Mouse (Mus musculus): ENCODE results near the gene Mettl26.

DNA sequence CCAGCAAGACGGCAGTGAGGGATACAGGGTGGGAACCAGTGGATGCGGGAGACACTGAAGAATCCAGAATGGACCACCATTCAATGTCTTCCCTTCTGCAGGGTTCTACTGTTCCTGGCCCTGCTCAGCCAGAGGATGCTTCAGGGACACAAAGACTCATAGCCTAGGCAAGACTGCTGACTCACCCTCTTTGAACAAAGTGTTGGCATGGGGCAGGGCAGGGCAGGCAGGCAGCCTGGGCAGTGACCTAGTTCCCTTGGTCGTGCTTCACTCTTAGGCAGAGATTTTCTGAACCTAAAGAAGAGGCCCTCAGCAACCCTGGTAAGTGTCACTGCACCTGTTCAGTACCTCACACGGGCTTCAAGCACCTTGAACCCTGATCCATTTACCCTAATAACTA, 36.9 kb downstream of the Mettl26 start:
- TF ChIP-seq GATA1 (IDR thresholded peaks at IDR 0.05; ENCODE audit: borderline replicate concordance, low read length) (no peak), CTCF (IDR thresholded peaks at IDR 0.05; ENCODE audit: low read depth, low read length) (no peak)
